Mouse (Mus musculus) E14TG2a.4 (cell line): Measurements from ENCODE around the gene Ntn5.

Experiments used
- CTCF ChIP-seq: conservative IDR thresholded peaks from 2 replicates; pipeline ENCODE4 v1.5.1; 2014; ENCODE audit warnings: low read length
- NANOG ChIP-seq: IDR thresholded peaks from 2 replicates; pipeline ENCODE4 v1.6.1; 2014; ENCODE audit warnings: borderline replicate concordance, low read length, mixed read lengths
- POU5F1 ChIP-seq: IDR thresholded peaks from 2 replicates; pipeline ENCODE4 v1.6.1; 2014; ENCODE audit warnings: low read length, borderline replicate concordance

DNA sequence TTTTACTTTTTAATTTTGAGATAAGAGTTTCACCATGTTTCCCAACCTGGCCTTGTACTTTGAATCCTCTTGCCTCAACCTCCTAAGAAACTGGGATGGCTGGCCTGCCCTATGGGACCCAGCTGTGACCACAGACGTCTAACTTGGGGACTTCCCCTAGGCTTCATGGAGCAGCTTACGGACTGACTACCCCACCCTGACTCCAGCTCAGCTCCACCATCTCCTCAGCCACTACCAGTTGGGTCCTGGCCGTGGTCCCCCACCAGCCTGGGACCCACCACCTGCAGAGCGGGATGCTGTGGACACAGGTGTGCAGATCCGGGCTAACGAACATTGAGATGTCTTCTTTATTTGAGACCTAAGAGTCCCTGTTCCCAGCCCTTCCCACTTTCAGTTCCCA lies 46.1 kb upstream of the Ntn5 start:
- TF ChIP-seq CTCF (no peak), NANOG (no peak), POU5F1 (no peak)
